Mouse (Mus musculus) testis, adult 2 months (tissue): ENCODE measurements around the gene 5730596B20Rik.

Source experiments
- CTCF ChIP-seq: fragments of 200-500 bp; IDR thresholded peaks from 2 replicates; pipeline ENCODE4 v1.5.1; 2012; ENCODE audit warnings: low read depth, mild to moderate bottlenecking, inconsistent platforms, low read length, moderate library complexity; ENCODE audit not compliant: control insufficient read depth, insufficient read depth, insufficient replicate concordance
- POLR2A ChIP-seq: fragments of 200-500 bp; IDR thresholded peaks from 2 replicates; pipeline ENCODE4 v1.6.1; 2012; ENCODE audit warnings: low read depth, mild to moderate bottlenecking, inconsistent platforms, low read length, moderate library complexity; ENCODE audit not compliant: control insufficient read depth

DNA sequence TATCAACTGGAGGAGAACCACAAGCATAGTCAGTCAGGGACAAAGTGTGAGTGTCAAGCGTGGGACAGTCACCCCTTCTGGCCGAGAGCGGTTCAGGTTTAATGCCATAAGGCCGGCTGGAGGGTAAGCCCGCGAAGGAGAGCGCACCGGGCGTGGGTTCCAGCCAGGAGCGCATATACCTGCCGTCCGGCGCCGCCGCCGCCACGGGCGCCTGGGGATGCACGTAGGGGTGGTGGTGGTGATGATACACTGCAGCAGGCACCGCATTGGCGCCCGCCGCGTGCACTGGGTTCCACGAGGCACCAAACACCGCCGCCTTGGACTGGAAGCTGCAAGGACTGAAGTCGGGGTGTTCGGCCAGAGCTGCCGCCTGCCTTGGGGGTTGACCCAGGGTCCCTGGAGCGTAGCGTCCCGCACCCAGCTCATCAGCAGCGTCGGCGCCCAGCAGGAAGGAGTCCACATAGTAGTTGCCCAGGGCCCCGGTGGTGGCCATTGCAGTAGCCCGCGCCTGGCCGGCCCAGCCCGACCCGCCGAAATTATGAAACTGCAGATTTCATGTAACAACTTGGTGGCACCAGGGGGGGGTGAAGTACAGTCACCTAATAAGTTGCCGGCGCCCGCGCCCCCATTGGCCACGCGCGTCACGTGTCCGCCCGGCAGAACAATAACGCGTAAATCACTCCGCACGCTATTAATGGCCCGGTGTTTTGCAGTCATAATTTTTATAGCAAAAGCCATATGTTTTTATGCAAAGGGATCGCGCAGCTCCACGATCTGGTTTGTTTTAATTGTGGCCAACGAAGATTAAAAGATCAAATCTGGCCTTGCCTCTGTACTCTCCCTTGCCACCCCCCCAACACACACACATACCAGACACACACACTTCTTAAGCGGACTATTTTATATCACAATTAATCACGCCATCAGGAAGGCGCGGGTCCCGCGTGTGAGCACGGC is 48.6 kb downstream of the 5730596B20Rik start:
- TF ChIP-seq POLR2A (no peak), CTCF (no peak)
